Mouse (Mus musculus) limb, embryonic 14.5 days (tissue): ENCODE results near the gene Flg2. TPM values are rescaled to one million over a fixed set of nuclear protein-coding genes. Genes with fewer than 3 reads are reported as not detected.

Experiments
- ATAC-seq: fragments of 200-750 bp; cut with Nextera tagmentation; 2 replicates; pipeline ENCODE4 v1.8.0; 2017; ENCODE audit warnings: low read depth, moderate number of reproducible peaks, moderate TSS enrichment; ENCODE audit not compliant: low FRiP score
- DNase-seq: peaks from one replicate; pipeline ENCODE4 v3.0.0-alpha.2; 2015; ENCODE audit warnings: low spot score
- H3K27ac ChIP-seq: fragments of 300-500 bp; sonication (generic); replicated peaks from 2 replicates; pipeline ENCODE4 v1.5.1; 2014; ENCODE audit warnings: low read depth, mild to moderate bottlenecking, low read length, moderate library complexity, mixed read lengths
- H3K27me3 ChIP-seq: fragments of 300-500 bp; sonication (generic); 2 replicates; pipeline ENCODE4 v1.6.1; 2014; ENCODE audit warnings: low read length, mixed read lengths; ENCODE audit not compliant: control insufficient read depth, insufficient read depth
- H3K36me3 ChIP-seq: fragments of 300-500 bp; sonication (generic); 2 replicates; pipeline ENCODE4 v1.6.1; 2014; ENCODE audit warnings: mild to moderate bottlenecking, low read length, moderate library complexity, mixed read lengths; ENCODE audit not compliant: control insufficient read depth, insufficient read depth
- H3K4me1 ChIP-seq: fragments of 300-500 bp; sonication (generic); 2 replicates; pipeline ENCODE4 v1.6.1; 2014; ENCODE audit warnings: antibody characterized with exemption, low read length, mixed read lengths; ENCODE audit not compliant: control insufficient read depth, insufficient read depth
- H3K4me2 ChIP-seq: fragments of 300-500 bp; sonication (generic); replicated peaks from 2 replicates; pipeline ENCODE4 v1.6.1; 2014; ENCODE audit warnings: low read depth, mild to moderate bottlenecking, low read length, moderate library complexity; ENCODE audit not compliant: severe bottlenecking
- H3K4me3 ChIP-seq: fragments of 300-500 bp; sonication (generic); replicated peaks from 2 replicates; pipeline ENCODE4 v1.5.1; 2014; ENCODE audit warnings: low read length
- H3K9ac ChIP-seq: fragments of 300-500 bp; sonication (generic); 2 replicates; pipeline ENCODE4 v1.6.1; 2014; ENCODE audit warnings: mild to moderate bottlenecking, low read depth, low read length, moderate library complexity; ENCODE audit not compliant: severe bottlenecking
- H3K9me3 ChIP-seq: fragments of 300-500 bp; sonication (generic); 2 replicates; pipeline ENCODE4 v1.6.1; 2016; ENCODE audit warnings: low read length; ENCODE audit not compliant: control insufficient read depth
- POLR2A ChIP-seq: fragments of 200-500 bp; IDR thresholded peaks from 2 replicates; pipeline ENCODE4 v1.8.0; 2012; ENCODE audit warnings: inconsistent platforms, mild to moderate bottlenecking, moderate library complexity, borderline replicate concordance; ENCODE audit not compliant: insufficient read depth, insufficient read length; ENCODE audit errors: extremely low read depth
- WGBS: fragments of 180-500 bp; shearing (Covaris S2); extraction: QIAGEN DNeasy Blood & Tissue Kit; methylation state at CpG from one replicate; pipeline ENCODE4 v1.1.7; 2014; 5-methylcytosine and 5-hydroxymethylcytosine counted together
- polyA plus RNA-seq, 2 experiments: library from polyadenylated mRNA; depleted of rRNA in 1 of 2; stranded (reverse) in 1 of 2; unstranded in 1 of 2; fragments of >200 nt; fragmentation: Nextera tagmentation in 1 of 2; extraction: Ambion mirVana in 1 of 2; gene quantifications; 2 replicates each; pipeline versions ENCODE4 v1.2.1 to v1.2.3; 2012 to 2014

Gene Flg2
- 0.01 TPM in 1 of 2 replicates, not detected in the other for polyA plus RNA-seq (2012; rRNA removed)
- polyA plus RNA-seq (2014; fragmentation: Nextera tagmentation; extraction: Ambion mirVana): 0.01 and 0.03 TPM in 2 replicates

DNA sequence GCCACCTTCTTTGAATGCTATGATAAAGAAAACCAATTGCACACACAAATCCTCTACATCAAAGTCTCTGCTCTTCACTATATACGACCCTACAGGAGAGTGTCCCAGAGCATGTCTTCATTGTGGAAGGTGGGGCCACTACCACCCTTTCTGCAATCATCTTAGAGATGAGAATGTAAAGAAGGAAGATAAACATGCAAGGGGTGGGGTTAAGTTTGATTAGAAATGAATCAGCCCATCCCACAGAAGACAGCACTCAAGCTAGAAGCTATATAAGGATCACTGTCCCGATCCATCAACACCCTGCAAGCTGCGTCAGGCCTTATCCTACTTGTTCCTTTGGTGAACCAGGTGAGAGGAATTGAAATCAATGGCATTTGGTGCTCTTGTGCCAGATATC lies at the start of gene Flg2:
Gene Flg2, plus strand, starts transcription at position 301 of the 400 bp plus-strand sequence.
- 84% methylated on average over 3 of the region's 3 CpGs for WGBS
- Histone ChIP-seq H3K27me3 (no peaks in the 10 kb centered on the region), H3K9ac (no peak within 1 kb of the TSS), H3K4me2 (no peak within 1 kb of the TSS), H3K9me3 (no peaks in the 10 kb centered on the region), H3K4me1 (no peaks in the 10 kb centered on the region), H3K27ac (no peak within 1 kb of the TSS), H3K4me3 (no peak within 1 kb of the TSS), H3K36me3 (no peaks in the 10 kb centered on the region)
- ATAC-seq (no peak), DNase-seq (no peak)
- TF ChIP-seq POLR2A: no peak

GRCm38 (mm10) chr3:93162502-93162901 lies 34.6 kb upstream of the Flg2 start:
- WGBS: 15% methylated on average over 6 of the region's 6 CpGs
- DNase-seq (peak; percentile 63), ATAC-seq (peak; percentile 53; the same call in 1 of the 2 replicates)
- H3K4me2 ChIP-seq: no peak overlapping the region
- no peak for TF ChIP-seq POLR2A
- no peaks in the 10 kb centered on the region for H3K27me3 ChIP-seq
- H3K4me1 ChIP-seq: peaks cover 8% of the 10 kb centered on the region
- H3K36me3 ChIP-seq: no peaks in the 10 kb centered on the region
- no peak overlapping the region for H3K27ac ChIP-seq
- no peak overlapping the region for H3K4me3 ChIP-seq
- no peak overlapping the region for H3K9ac ChIP-seq
- no peaks in the 10 kb centered on the region for H3K9me3 ChIP-seq

DNA sequence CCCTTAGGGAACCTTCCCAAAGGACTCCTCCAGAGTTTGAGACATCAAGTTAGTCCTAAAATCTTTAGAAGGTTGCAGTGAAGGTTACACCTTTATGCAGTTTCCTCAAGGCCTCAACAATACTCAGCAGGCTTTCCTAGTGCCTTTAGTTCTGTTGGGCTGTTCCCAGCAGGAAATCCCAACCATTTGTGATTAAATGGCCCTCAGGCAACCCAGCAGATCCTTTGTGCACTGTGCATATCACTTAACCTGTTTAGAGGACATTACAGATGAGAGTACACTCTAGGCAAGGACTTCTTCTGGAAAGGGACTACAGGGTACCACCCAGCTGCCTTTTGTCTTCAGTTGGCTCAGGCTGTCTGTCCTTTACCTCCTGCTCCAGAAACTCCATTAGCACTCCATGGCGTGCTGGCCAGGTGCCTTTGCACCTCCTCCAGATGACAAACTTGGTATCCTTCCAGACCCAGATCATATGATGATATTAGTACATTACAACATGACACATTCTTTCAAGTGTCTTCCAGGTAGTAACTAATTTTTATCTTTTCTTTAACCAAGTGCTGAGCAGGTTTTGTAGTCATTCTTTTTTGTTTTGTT lies 34.0 kb upstream of the Flg2 start:
- H3K27ac ChIP-seq: no peak overlapping the region
- H3K4me2 ChIP-seq: no peak overlapping the region
- no peak; the same call in 1 of the 2 replicates for ATAC-seq
- no peak overlapping the region for H3K9ac ChIP-seq
- H3K36me3 ChIP-seq: no peaks in the 10 kb centered on the region
- no peaks in the 10 kb centered on the region for H3K27me3 ChIP-seq
- 13% methylated on average over 1 of the region's 1 CpGs for WGBS
- no peak for DNase-seq
- H3K9me3 ChIP-seq: no peaks in the 10 kb centered on the region
- TF ChIP-seq POLR2A: no peak
- peaks cover 8% of the 10 kb centered on the region for H3K4me1 ChIP-seq
- H3K4me3 ChIP-seq: no peak overlapping the region

DNA sequence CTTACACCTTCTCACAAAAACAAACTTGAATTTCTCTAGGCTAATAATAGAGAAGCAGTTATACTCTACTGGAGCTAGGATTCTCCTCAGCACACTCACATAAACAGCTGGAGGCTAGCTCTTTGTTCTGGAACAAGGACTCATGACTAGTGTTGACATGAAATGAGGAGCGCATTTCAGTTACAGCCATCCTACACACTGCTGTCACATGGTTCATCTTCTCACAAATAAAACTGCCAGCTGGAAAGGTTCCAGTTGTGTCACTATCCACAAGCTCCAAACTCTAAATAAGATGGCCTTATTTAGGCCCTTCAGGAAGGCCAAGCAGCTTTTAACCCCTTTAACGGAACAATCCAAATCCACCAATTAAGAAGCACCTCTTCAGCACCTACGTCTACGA lies 16.2 kb upstream of the Flg2 start:
- no peak for DNase-seq

GRCm38 (mm10) chr3:93201955-93202354 lies 4.9 kb downstream of the Flg2 start:
- Histone ChIP-seq H3K9me3 (no peaks in the 10 kb centered on the region), H3K4me1 (no peaks in the 10 kb centered on the region), H3K4me3 (no peak overlapping the region), H3K27ac (no peak overlapping the region), H3K36me3 (no peaks in the 10 kb centered on the region), H3K27me3 (no peaks in the 10 kb centered on the region), H3K4me2 (no peak overlapping the region), H3K9ac (no peak overlapping the region)
- ATAC-seq (no peak), DNase-seq (no peak)
- WGBS: 83% methylated on average over 2 of the region's 2 CpGs
- TF ChIP-seq POLR2A: no peak

More for the DNA sequence above, 16.2 kb upstream of the Flg2 start:
- no peak for TF ChIP-seq POLR2A
- Histone ChIP-seq H3K27ac (no peak overlapping the region), H3K4me3 (no peak overlapping the region), H3K4me1 (no peaks in the 10 kb centered on the region), H3K9ac (no peak overlapping the region), H3K27me3 (no peaks in the 10 kb centered on the region), H3K4me2 (no peak overlapping the region), H3K36me3 (no peaks in the 10 kb centered on the region), H3K9me3 (no peaks in the 10 kb centered on the region)
- no peak for ATAC-seq
- 89% methylated on average over 4 of the region's 4 CpGs for WGBS
